Mouse (Mus musculus) megakaryocyte-erythroid progenitor cell, adult 5-6 weeks (primary cell): ENCODE measurements around the gene F9. TPM values are rescaled to one million over a fixed set of nuclear protein-coding genes. Genes with fewer than 3 reads are reported as not detected.
"Not testable (repeated sequence)": the region's sequence is repeated elsewhere in the genome, so short reads cannot be mapped to it uniquely, and the experiment has no call there.

Experiments used
- ATAC-seq: replicated peaks from 2 replicates; pipeline ENCODE4 v1.8.0; 2016; ENCODE audit warnings: mild to moderate bottlenecking, inconsistent platforms; ENCODE audit not compliant: severe bottlenecking, poor library complexity, low FRiP score, low TSS enrichment
- total RNA-seq, 2 experiments: library from RNA; stranded (forward) in 1 of 2; stranded (reverse) in 1 of 2; fragments of 200-1000, 215-1000 nt in 1 of 2; fragments of >200 nt in 1 of 2; fragmentation: Nextera tagmentation in 1 of 2; gene quantifications; 2 replicates each; pipeline ENCODE4 v1.2.3; 2014 to 2017

F9 gene
- total RNA-seq (2014; fragmentation: Nextera tagmentation) = not detected in 2 replicates
- total RNA-seq (2017) = not detected in 2 replicates

DNA sequence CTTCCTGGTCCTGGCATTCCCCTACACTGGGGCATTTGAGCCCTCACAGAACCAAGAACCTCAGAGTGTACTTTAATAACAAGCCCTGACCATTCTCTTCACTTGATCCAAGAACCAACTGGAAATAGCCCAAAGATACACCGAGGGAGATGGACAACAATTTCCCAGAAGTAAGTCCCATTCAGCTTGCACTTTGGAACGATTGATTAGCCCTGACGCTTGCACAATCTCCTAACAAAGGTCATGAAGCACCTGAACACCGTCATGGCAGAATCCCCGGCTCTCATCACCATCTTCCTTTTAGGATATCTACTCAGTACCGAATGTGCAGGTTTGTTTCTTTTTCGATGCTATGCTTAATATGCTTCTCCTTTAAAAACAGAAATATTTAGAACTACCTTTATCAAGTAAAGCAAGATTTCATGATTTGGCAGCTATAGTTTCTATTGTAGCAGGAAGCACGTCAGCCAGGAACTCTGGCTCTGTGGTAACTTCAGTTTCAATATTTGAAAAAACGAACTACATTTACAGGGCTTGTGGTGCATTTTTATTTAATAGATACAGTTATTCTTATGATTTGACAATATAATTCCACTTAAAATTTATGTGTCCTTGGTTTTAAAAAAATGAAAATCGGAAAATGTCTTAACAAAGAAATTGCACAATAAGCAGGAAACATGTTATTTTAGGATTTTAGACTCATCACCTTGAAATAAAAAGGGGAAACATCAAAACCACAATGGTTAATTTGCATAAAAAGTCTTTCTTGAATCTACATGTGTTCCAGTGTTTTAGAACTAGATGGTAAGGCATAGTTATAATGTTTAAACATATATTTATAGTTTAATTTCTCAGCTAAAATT, at the start of gene F9:
TSS of gene F9 (plus strand) at position 244 of the 863 bp plus-strand sequence.
- no peak for ATAC-seq

DNA sequence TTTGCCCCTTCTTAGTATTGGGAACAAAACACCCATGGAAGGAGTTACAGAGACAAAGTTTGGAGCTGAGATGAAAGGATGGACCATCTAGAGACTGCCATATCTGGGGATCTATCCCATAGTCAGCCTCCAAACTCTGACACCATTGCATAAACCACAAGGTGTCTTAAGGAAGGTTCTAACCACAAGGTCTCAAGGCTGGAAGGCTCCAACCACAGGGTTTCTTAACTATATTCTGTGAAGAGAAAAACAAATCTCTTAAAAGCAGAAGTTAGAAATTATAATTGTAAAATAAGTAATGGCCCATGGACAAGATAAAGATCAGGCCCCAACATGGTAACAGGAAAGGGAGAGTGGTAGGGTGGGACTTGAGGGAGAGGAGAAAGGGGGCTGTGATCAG, 29.5 kb upstream of the F9 start:
- ATAC-seq = not testable (repeated sequence)

DNA sequence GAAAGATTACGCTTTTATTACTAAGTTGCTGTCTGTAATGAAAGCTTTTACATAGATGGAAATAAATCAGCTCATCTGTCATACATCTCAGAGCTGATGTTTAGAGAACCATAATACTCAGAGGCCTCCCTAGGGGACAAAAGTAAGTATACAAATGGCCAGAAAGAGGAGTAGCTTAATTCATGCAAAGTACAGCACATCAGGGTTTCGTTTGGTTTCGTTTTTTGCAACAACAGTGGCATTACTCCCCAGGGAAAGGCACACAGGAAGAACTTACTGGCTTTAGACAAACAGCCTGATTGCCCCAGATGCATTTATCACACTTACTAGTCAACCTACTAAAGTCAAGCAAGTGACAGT, 800 bp downstream of the F9 start:
- no peak for ATAC-seq

DNA sequence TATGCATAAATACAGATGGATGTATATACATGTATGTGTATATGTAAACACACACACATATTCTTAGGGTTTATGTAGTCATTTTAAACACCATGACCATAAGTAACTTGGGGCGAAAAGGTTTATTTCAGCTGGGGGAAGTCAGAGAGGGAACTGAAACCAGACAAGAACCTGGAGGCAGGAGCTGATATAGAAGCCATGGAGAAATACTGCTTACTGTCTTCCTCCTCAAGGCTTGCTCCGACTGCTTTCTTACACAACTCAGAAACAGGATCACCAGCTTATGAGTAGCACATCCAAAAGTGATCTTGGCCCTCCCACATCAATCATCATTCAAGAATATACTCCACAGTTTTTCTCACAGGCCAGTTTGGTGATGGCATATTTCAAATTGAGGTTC, 2.2 kb downstream of the F9 start:
- no peak for ATAC-seq

DNA sequence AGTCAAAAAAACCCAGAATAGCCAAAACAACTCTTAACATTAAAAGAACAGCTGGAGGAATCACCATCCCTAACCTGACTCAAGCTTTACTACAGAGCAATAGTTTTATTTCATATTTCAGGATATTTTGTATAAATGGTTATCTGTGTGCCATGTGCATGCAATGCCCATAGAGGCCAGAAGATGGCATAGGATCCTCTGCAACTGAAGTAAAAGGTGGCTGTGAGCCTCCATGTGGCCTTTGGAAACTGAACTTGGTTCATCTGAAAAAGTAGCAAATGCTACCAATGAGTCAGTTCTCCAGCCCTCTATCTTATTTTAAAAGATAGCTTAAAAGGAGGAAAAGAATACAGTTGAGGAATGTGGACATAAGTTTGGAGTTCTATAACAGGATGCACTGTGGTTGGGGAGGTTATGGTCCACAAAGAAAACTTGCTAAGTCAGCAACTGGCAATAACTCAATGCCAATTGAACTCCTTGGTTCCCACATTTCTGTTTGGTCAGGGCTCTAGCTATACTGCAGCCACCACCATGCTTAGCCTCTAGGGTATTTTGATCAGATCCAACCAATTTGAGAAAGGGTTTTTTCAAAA, 13.9 kb downstream of the F9 start:
- ATAC-seq = no peak

DNA sequence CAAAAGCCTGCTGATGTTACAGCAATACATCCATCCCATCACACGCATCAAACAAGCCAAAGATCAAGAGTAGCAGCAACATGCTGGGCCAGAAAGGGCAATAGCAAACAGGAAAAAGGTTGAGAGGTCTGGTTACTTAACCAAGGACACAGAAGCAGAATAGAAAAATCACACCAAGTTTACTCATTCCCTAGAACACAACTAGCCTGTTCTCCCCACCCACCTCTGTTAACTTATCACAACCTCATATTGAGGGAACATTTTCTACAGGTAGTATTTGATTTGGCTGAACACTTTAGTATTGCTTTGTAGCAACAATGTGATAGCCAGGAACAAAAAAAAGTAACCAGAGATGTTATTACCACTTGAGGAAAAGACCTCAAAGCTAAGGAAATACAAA, 15.3 kb downstream of the F9 start:
- no peak for ATAC-seq

DNA sequence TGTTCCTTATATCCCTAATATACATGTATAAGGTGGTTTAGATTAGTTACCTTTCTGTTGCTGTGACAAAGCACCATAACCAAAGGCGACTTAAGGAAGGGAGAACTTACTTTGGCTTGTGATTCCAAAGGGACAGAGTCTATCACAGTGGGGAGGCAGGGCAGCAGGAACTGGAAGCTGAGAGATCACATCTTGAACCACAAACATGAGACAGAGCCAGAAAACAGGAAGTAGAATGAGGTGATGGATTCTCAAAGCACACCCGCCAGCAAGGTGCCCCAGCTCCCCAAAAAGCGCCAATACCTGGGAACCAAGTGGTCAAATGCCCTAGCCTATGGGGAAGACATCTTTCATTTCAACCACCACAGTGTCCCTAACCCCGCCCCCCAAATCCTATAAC, 21.7 kb downstream of the F9 start:
- no peak for ATAC-seq

DNA sequence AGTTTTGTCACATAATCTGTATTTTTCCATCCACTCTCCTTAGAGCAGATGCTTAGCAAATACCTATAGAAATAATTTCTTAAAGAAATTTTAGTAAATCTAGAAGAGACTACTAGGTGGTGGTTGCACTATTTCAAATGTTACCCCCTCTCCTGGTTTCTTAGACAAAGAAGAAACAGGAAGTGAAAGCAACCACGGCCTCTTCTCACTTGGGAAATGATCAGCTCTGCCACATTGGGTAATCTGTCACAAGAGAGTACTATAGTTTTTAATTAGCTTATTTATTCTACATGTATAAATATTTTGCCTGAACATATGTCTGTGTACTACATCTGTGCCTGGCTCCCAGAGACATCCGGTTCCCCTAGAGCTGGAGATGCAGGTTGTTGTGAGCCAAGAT, 22.3 kb downstream of the F9 start:
- no peak for ATAC-seq

DNA sequence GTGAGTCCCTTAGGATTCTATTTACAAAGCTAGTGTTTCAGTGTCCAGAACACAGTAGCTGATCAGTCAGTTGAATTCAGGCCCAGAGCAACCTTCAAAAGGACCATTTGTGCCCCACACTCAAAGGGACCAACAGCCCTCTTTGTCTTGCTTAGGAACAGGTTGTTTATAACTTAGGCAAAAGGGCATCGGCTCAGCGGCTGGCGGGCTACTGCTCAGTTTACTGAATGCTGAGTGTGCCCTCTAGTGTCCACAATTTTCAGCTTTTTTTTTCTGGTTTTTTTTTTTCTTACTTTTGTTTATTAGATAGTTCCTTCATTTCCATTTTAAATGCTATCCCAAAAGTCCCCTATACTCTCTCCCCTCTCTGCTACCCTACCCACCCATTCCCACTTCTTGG, 27.4 kb downstream of the F9 start:
- no peak for ATAC-seq

DNA sequence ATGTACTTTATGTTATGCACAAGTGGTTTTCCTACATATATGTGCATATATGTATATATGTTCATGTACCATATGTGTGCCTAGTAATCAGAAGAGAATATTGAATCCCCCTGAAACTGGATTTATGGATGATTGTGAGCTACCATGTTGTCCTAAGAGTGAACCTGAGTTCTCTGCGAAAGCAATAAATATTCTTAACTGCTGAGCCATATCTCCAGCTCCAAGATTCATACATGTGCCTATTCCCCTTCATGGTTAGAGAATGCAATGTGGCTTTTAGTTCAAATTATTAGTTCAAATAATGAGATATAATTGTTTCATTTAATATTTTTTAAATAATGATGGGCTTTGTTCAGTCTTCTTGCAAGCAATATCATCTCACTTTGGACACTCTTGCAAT, 55.5 kb downstream of the F9 start:
- ATAC-seq = no peak

DNA sequence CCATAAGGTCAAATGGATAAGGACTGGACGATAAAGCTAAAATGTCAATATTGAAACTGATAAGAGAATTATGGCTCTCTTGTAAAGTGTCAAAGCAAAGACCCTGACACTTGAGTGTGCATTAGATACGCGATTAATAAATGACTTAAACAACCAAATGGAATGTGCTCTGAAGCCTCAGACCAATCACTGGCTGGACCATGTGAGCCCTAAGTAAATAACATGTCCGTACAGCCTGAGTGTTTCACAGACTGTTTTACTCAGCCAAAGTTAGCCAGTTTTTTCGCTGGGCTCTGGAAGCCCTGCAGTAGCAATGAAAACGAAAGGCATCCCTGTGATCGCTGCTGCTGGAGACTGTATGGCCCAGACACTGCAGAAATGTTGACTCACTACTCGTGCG, 55.9 kb downstream of the F9 start:
- no peak for ATAC-seq

DNA sequence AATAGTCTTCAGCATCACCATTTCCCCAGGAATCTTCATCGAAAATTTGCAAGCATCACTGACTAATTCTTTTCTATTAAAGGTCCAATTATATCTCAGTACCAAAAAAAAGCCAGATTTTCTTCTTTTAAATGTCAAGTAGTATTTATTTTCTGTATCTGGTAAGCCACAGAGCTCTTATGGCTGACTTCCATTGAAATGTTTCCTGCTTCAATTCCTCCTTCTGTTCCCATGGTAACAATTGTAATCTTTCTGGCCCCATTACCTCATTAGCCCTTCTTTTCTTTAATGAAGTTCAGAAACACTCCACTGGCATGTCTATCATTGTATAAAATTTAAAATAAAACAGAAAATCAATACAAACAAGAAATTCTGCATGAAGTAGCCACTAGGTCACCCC, 76.1 kb downstream of the F9 start:
- ATAC-seq = no peak

Other genes with a start within 250 kb of the F9 start
- not detected in 2 replicates for gene Mcf2, start 179.6 kb downstream of the F9 start, total RNA-seq (2014; fragmentation: Nextera tagmentation)
- 0.23 TPM in 1 of 2 replicates, not detected in the other for gene Mcf2, start 179.6 kb downstream of the F9 start, total RNA-seq (2017)